Mouse (Mus musculus): ENCODE data around the gene Psmd1.

Gene Psmd1

DNA sequence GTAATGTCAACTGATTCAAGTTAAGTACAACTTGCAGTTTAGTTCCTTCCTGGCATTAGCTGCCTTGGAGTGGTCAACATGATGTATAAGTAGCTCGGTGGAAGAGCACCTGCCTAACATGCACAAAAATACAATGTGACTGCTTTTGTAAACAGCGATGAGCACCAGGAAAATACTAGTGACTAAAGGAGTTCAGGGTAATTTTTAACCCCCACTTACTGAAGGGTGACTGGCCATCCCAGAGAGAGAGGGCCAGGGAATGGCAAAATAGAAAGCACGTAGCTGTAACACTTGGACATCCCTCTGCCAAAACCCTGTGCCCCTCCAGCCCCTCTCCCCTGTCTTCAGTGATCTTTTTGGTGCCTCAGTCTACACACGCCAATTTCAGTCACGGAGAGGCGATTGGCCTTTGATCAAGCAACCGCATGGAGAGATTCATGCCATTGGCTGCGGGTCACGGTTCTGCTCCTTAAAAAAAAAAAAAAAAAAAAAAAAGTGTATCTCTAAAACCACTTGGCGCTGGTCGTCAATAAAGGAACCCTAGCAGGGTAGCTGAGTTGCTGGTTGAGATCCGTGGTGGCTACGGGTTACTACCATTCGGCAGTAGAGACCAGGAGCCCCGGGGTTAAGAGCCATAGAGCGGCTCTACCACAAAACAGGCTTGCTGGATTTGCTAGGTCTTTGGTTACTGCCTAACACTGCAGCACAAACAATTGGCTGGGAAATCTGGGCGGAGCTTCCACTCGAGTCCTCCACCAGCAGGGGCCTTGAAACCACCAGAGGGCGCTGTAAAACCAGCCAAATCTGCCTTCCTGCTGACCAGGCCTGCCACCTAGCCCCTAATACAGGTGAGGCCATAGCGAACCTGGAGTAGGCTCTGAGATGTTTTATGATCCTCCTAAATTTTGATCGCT lies 5.1 kb upstream of the Psmd1 start:
- DNase-seq (ENCODE audit: low spot score in 2 of 2) = peak; percentile 95 to 97

DNA sequence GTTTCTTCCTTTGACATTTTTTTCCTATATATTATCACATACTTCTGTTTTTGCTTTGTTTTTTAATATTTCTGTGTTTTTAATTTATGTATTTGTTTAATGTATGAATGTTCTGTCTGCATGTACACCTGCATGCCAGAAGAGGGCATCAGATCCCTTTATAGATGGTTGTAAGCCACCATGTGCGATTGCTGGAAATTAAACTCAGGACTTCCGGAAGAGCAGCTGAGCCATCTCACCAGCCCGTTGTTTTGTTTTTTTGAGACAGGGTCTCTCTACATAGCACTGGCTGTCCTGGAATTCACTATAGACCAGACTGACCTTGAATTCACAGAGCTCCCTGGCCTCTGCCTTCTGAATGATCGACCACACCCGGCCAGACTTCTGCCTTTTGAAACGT lies 1.7 kb upstream of the Psmd1 start:
- DNase-seq (ENCODE audit: low spot score in 2 of 2) = no peak

DNA sequence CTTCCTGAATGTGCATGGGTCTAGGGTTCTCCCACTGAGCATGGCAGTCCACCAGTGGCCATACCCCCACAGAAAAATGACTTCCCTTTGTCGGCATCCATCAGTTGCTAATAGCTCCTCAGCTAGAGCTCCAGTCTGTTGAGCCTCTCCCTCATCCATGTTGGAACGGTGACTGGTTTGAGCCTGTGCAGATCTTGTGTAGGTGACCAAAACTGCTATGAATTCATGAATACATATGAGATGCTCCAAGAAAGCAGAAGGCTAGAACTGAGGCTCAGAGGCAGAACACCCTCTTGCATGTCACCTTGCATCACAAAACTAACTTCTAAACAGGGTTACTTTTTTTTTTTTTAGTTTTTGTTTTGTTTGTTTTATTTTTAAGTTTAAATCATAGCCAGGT lies 12.4 kb downstream of the Psmd1 start:
- DNase-seq (ENCODE audit: low spot score in 2 of 2) = no peak

DNA sequence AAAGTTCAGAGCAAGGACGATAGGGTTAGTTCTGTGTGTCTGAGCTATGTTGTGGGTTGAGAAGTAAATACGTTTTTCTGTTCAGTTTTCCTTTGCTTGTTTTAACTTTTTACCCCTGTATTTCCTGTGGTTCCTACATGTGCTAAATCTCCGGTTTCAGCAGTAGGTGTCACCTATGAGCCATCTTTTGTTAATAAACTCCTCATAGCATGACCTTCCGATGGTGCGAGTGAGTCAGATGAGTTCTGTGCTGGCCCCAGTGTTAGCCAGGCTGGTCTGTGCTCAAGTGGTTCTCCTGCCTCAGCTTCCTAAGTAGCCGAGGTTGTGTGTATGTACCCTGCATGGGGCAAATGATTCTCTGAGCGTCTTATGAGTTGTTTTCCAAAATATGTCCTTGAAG lies 30.2 kb downstream of the Psmd1 start:
- DNase-seq (ENCODE audit: low spot score in 2 of 2) = no peak

DNA sequence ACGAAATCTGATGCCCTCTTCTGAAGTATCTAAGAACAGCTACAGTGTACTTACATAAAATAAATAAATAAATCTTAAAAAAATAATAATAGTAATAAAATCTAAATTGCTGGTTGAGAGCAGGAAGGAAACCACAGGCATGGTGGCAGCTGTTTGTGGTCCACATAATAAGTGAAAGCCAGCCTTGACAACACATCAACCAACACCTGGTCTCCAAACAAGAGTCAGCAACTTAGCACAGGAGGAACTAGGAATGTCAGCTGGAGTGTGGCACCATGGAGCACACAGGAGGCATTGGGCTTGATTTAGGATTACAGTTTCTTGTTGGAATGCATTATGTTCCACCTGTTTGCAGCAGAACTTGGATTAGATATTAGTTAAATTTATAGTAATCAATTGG lies 40.9 kb downstream of the Psmd1 start:
- no peak for DNase-seq (ENCODE audit: low spot score in 2 of 2)

DNA sequence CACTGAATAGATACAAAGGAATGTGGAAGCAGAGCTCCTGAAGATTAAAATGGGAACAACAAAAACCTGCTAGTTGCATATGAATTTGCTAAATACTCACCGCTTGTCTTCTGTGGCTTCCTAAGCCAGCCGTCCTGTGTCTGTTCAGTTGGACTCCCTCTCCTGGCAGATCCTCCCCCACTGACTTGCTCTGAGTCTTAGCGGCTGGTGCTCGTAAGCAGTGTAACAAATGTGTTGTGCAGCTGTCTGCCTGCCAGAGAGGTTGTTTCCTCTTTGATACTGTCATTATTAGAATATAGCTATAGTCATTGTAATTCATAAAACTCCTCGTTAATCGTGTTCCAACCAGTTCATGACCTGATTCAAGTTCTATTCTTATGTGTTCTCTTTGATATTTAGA lies 47.6 kb downstream of the Psmd1 start, which contains the start of gene Htr2b:
TSS of gene Htr2b (minus strand) at position 192 of the 400 bp plus-strand sequence.
- peak; percentile 53 for DNase-seq (ENCODE audit: low spot score in 2 of 2)

DNA sequence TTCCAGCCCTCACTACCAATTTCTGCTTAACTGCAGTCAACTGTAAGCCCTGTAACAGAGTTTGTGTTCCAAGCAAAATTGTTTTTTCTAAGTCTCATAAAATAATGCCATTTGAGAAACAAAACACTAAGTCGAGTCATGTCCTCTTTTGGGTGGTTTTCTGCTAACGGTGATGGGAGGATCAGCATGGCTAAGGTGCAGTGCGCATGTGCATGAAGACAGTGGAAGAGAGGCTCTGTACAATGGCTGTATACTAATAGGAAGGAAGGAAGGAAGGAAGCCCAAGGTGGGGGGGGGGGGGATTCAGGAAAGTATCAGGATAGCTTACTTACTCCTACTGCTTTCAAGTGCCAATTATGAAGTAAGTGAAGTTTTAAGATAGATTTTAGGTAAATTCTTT lies 50.0 kb downstream of the Psmd1 start:
- DNase-seq (ENCODE audit: low spot score in 2 of 2) = no peak

DNA sequence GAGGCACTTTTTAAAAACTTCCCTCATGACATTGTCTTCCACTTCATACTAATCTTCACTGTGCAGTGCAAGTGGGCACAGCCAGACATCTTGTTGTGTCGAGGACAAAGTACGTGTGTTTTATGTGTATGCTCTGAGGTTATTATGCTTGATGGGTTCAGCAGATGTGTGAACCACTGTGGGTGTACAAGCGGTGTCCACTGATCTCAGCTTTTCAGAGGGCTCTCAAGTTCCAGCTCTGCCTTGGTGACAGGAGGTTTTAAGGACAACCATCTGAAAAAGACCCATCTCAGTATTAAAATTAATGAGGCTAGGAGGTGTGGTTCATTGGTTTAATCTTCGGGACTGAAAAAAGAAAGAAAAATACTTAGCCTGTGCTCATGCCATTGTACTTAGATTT lies 55.4 kb downstream of the Psmd1 start:
- no peak for DNase-seq (ENCODE audit: low spot score in 2 of 2)

DNA sequence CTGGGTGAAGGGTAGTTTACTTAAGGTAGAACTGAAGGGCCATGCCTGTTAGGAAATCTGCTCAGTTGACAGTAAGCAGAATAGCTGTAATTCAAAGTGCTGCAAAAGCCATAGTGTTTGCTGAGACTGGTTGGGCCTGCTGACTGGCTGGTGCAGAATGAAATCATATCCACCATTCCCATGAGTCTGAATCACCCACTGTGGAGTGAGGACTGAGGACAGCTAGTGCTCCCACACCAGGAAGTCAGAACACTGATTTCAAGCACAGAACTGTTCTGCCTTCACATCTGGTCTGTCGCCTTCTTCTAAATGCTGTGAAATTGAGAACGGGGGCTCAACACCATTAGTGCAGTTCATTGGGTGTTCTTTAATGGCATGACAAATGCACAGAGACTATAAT lies 61.8 kb downstream of the Psmd1 start:
- no peak for DNase-seq (ENCODE audit: low spot score in 2 of 2)

DNA sequence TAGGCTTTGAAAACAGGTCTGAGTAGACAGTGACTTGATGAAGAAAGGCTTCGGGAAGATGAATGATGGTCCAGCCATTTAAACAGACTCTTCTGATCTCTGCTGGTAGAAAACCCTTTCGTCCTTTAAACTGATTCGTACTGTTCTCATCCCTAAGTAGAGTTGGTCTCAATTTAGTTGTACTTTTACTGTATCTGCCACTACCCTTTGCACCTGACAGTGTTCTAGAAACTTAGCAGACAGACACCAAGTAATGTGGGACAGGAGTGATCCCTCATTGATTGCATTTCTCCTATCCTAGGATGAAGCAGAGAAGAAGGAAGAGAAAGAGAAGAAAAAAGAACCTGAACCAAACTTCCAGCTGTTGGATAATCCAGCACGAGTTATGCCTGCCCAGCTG lies 69.2 kb downstream of the Psmd1 start, which contains the start of gene Gm21972:
TSS of gene Gm21972 (plus strand) at position 301 of the 400 bp plus-strand sequence.
- DNase-seq (ENCODE audit: low spot score in 2 of 2) = no peak

DNA sequence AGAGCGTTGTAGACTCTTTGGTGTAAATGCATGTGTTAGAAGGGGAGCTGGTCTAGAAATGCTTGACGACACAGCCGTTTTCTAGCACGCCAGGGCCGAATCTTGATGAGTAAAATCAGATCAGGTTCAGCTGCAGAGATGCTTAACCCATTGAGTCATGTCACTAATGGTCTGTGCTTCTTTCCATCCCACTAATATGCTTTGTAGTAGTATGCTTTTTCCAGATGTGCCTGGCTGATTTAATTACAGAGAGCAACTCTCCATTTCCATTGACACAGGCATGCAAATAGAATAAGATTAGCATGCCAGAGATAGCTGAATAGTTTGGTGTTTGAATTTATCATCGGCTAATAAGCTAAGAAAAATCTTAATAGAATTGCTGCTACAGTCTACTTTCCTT lies 71.1 kb downstream of the Psmd1 start:
- no peak for DNase-seq (ENCODE audit: low spot score in 2 of 2)

DNA sequence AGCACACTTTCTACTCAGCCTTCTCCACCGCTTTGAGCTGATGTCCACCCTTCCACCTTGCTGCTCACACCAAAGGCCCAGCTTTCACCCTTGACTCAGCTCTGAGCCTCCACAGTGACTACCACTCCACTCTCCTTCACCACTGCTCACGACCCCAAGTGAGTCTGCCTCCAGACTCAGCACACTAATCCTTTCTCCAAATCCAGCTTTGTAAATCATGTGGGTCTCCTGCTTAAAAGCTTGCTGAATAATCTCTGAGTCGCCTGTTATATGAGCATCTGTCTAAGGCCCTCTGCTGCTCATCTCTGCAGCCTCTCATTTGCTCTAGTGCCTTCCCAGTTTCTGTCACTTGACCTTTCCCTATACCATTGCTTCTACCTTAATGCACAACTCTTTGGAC lies 76.9 kb downstream of the Psmd1 start:
- no peak for DNase-seq (ENCODE audit: low spot score in 2 of 2)

DNA sequence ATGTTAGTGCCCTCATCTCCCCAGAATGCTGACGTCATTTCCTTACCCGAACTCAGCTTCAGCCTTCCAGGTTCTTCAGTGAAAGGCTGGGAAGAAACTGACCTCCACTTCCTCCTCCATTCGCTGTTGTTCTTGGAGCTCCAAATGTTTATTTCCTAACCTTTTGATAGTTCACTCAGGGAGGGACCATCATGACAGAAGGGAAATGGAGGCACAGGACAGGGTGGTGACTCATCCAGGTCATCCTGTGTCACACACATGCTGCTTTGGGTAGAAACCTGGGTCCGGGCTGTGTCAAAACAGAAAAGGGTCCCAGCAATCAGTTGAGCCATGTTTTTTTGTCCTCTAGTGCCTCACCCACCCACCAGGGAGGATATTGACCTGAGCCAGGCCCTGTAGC lies 79.0 kb downstream of the Psmd1 start:
- no peak for DNase-seq (ENCODE audit: low spot score in 2 of 2)

DNA sequence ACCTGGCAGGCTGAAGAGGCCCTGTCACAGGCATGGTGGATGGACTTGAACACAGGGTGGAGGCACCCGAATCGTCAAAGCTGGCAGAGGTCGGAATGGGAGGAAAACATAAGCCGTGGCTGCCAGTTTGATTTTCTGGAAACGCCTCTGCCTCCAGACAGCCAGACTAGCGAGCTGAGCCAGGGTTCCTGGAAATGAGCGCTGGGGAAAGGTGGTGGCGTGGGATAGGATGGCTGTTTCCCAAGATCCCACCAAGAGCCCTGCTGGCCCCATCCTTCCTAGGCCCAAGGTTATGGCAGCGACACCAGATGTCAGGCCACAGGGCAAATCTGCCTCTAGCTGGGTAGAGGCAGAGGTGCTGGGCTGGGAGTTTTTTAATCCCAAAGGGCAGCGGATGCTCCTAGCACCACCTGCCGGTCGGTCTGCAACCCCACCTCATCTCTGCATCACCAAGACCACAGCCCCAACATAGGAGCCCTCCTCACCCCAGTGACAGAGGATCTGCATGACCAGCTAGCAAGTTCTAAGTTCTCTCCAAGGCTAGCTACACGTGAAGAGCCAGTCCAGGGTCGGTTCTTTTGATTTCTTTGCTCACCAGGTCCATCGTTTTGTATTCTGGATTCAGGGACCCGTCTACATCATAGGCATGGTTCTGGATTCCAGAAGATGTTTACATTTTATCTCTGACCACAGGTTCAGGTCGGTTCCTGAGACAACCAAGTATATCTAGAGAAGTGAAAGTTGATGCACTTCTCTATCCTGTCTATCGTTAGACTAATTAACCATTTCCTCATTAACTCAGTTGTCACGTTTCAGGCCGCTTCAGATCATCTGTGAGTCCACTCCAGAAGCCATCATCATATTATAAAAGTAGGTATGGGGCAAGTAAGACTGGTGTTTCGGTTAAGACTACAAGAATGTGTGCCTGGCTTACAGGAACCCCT lies 80.1 kb downstream of the Psmd1 start:
- DNase-seq (ENCODE audit: low spot score in 2 of 2) = no peak

DNA sequence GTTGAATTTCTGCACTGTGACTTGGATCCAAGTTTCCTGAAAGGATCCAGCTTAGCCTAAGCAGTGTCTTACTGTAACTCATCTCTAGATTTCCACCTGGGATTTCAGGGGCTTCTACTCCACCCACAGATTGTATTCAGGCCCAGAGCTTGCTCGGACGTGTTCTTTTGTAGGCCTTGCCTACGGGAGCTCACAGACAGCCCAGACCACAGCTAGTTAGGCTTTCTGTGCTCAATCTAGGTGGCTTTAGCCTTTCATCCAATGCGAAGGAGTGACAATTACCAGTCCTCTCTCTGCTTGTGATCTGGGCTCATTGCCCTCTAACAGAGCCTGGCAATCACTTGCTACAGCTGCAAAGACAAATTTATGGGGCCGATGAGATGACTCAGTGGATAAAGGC lies 82.1 kb downstream of the Psmd1 start:
- no peak for DNase-seq (ENCODE audit: low spot score in 2 of 2)

DNA sequence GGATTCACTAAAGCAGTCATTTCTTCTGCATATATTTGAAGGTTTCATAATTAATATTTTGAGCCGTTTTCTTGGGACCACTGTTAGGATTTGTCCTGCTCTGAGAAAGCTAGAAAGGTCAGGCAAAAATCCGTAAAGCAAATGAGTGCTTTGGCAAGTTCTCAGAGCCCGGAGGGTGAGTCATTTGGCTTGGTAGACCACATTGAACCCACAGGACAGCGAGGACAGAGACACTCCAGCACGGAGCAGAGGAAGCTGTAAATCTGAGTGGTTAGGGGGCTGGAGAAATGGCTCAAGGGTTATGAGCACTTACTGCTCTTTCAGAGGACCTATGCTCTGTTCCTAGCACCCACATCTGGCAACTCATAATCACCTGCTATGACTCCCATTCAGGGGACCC lies 83.4 kb downstream of the Psmd1 start:
- DNase-seq (ENCODE audit: low spot score in 2 of 2) = no peak

DNA sequence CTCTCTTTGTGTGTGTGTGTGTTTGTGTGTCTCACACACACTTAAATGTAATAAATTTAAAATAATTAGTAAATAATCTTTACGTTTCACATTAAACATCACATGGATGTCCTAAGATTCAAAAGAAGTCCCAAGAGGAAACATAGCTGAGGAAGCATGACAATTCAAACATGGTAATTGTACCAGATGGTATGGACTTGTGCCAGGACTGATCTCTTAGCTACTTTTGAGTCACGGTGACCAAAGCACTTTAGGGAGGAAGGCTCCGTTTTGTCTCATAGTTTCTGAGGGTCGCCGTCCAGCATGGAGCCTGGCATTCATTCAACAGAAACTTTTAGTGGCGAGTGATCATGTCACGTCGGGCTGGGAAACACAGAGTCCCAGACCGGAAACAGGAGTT lies 84.0 kb downstream of the Psmd1 start:
- DNase-seq (ENCODE audit: low spot score in 2 of 2) = no peak

DNA sequence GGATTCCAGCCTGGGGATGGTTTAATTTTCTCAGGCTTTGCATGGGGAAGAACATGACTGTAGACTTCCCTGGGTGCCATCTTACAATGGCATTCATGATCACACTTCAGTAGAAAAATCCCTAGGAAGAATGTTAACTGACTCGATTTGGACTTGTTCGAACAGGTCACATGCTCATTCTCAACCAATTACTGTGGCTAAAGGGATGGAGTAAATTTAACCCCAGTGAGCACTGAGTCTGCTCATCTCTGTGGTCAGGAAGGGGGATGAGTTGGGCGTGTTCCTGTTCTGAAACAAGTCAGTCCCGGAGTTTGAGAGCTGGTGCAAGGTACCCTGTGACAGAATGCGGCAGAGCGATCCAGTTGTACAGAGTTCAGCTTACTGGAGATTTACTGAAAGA lies 86.7 kb downstream of the Psmd1 start:
- DNase-seq (ENCODE audit: low spot score in 2 of 2) = no peak

DNA sequence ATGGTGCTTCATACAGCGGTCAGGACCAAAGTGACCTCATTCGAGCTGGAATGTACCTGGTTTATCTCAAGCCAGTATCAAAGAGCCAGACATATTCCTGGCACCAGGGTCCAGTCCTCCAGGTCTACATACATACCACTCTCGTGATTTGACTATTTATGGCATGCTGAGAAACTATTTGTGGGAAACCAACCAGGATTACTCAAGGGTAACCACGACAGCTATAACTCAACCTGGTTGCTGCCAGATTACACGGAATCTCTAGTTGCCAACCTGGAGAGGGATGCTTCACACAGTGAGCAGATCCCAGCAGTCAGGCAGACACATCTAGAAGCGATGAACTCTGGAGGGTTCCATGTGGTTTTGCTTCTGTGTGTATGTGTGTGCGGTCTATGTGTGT lies 87.2 kb downstream of the Psmd1 start:
- no peak for DNase-seq (ENCODE audit: low spot score in 2 of 2)

DNA sequence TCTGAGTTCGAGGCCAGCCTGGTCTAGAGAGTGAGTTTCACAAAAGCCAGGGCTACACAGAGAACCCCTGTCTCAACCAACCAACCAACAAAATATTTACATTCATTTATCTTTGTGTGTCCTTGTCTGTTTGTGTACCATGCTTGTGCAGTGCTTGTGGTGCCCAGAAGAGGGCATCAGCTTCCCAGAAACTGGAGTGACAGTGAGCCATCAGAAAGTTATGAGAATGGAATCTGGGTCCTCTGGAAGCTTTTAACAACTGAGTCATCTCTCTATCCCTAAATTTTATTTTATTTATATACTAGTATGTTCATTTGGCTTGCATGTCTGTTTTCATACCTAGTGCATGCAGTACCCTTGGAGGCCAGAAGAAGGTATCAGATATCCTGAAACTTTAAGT lies 88.4 kb downstream of the Psmd1 start:
- DNase-seq (ENCODE audit: low spot score in 2 of 2) = no peak

DNA sequence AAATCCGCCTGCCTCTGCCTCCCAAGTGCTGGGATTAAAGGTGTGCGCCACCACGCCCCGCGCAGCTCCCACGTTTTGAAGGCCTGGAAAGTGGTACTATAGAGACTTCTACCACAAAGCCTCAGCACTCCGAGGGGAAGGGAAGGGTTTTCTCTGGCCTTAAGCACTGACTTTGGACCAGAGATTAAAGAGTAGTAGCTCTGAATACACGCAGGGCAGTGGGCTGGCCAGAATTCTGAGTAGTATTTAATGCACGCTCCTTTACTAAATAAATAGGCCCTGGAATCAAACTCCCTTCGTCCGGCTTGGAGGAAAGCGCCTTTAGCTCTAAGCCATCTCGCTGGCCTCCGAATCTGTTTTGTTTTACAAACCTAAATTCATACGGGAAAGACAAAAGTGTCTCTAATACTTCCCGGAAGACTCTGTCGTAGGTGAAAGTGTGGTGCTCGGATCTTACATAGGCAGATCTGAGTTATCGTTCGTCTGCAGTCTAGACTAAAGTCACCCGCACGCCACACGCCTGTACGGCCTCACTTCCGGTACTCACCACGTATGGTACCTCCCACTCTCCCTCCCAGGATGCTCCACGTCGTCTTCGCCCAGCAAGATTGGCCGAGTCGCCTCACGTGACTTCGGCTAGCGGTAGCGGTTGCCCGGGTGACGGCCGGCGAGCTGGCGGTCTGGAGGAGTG lies 90.1 kb downstream of the Psmd1 start, which contains the start of gene Armc9:
TSS of gene Armc9 (plus strand) at position 648 of the 691 bp plus-strand sequence.
- peak; percentile 97 to 98 for DNase-seq (ENCODE audit: low spot score in 2 of 2)

DNA sequence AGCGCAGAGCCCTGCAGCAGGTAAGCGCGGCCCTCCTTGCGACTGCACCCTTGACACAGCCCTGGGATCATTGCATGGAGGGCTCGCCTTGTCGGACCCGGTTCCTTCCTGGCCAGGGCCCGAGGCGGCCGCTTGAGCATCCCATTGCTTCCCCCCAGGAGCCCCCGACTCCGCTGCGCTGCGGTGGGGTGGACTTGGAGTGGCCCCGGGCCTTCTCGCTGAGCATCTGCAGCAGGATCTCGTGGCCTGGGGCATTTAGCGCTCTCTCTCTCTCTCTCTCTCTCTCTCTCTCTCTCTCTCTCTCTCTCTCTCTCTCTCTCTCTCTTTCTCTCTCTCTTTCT lies 90.6 kb downstream of the Psmd1 start:
- no peak for DNase-seq (ENCODE audit: low spot score in 2 of 2)

All from right cerebral cortex, adult 2 months (tissue).